Mouse (Mus musculus): ENCODE results near the gene Apoh.

Gene Apoh

GRCm38 (mm10) chr11:108364945-108365589, 21.9 kb downstream of the Apoh start:
- in situ Hi-C loops (cut with MboI; ENCODE audit: low pct_unique_long_range_greater_than_20kb in 1 of 2, low sequenced_read_pairs in 2 of 2, unreplicated experiment in 1 of 2) = loop anchor here (25.0 kb wide), 2 partner anchors 328 to 353 kb away; no protein-coding TSS in a partner anchor

- in situ Hi-C loops (cut with MboI; ENCODE audit: low pct_unique_long_range_greater_than_20kb in 1 of 2, low sequenced_read_pairs in 2 of 2, unreplicated experiment in 1 of 2) = loop anchor here (25.0 kb wide), 2 partner anchors 328 to 353 kb away; no protein-coding TSS in a partner anchor
These were observed 22.4 kb downstream of the Apoh start for GRCm38 (mm10) chr11:108365600-108365999.

GRCm38 (mm10) chr11:108367046-108367445, 23.9 kb downstream of the Apoh start:
- in situ Hi-C loops (cut with MboI; ENCODE audit: low pct_unique_long_range_greater_than_20kb in 1 of 2, low sequenced_read_pairs in 2 of 2, unreplicated experiment in 1 of 2) = loop anchor here (25.0 kb wide), 2 partner anchors 330 to 355 kb away; no protein-coding TSS in a partner anchor

- in situ Hi-C loops (cut with MboI; ENCODE audit: low pct_unique_long_range_greater_than_20kb in 1 of 2, low sequenced_read_pairs in 2 of 2, unreplicated experiment in 1 of 2) = loop anchor here in 1 of 2 experiments (25.0 kb wide), 1 partner anchor 515 kb away; no protein-coding TSS in a partner anchor
These were observed 33.7 kb downstream of the Apoh start for GRCm38 (mm10) chr11:108376815-108377214.

GRCm38 (mm10) chr11:108377680-108378362, 34.7 kb downstream of the Apoh start:
- in situ Hi-C loops (cut with MboI; ENCODE audit: low pct_unique_long_range_greater_than_20kb in 1 of 2, low sequenced_read_pairs in 2 of 2, unreplicated experiment in 1 of 2) = loop anchor here in 1 of 2 experiments (25.0 kb wide), 1 partner anchor 516 kb away; no protein-coding TSS in a partner anchor

- in situ Hi-C loops (cut with MboI; ENCODE audit: low pct_unique_long_range_greater_than_20kb in 1 of 2, low sequenced_read_pairs in 2 of 2, unreplicated experiment in 1 of 2) = loop anchor here in 1 of 2 experiments (25.0 kb wide), 1 partner anchor 516 kb away; no protein-coding TSS in a partner anchor
These were observed 35.2 kb downstream of the Apoh start for GRCm38 (mm10) chr11:108378363-108378751.

GRCm38 (mm10) chr11:108382664-108383063, 39.5 kb downstream of the Apoh start:
- in situ Hi-C loops (cut with MboI; ENCODE audit: low pct_unique_long_range_greater_than_20kb in 1 of 2, low sequenced_read_pairs in 2 of 2, unreplicated experiment in 1 of 2) = loop anchor here in 1 of 2 experiments (25.0 kb wide), 1 partner anchor 520 kb away; no protein-coding TSS in a partner anchor

GRCm38 (mm10) chr11:108384920-108385665, 41.9 kb downstream of the Apoh start:
- in situ Hi-C loops (cut with MboI; ENCODE audit: low pct_unique_long_range_greater_than_20kb in 1 of 2, low sequenced_read_pairs in 2 of 2, unreplicated experiment in 1 of 2) = loop anchor here in 1 of 2 experiments (25.0 kb wide), 1 partner anchor 523 kb away; no protein-coding TSS in a partner anchor

GRCm38 (mm10) chr11:108385666-108386024, 42.5 kb downstream of the Apoh start:
- in situ Hi-C loops (cut with MboI; ENCODE audit: low pct_unique_long_range_greater_than_20kb in 1 of 2, low sequenced_read_pairs in 2 of 2, unreplicated experiment in 1 of 2) = loop anchor here in 1 of 2 experiments (25.0 kb wide), 1 partner anchor 523 kb away; no protein-coding TSS in a partner anchor

GRCm38 (mm10) chr11:108395061-108395460, 51.9 kb downstream of the Apoh start:
- in situ Hi-C loops (cut with MboI; ENCODE audit: low pct_unique_long_range_greater_than_20kb in 1 of 2, low sequenced_read_pairs in 2 of 2, unreplicated experiment in 1 of 2) = loop anchor here in 1 of 2 experiments (25.0 kb wide), 1 partner anchor 533 kb away; no protein-coding TSS in a partner anchor

- in situ Hi-C loops (cut with MboI; ENCODE audit: low pct_unique_long_range_greater_than_20kb in 1 of 2, low sequenced_read_pairs in 2 of 2, unreplicated experiment in 1 of 2) = loop anchor here in 1 of 2 experiments (25.0 kb wide), 1 partner anchor 534 kb away; no protein-coding TSS in a partner anchor
These were observed 53.1 kb downstream of the Apoh start for GRCm38 (mm10) chr11:108396076-108396829.

GRCm38 (mm10) chr11:108409876-108410644, 66.9 kb downstream of the Apoh start:
- in situ Hi-C loops (cut with MboI; ENCODE audit: low pct_unique_long_range_greater_than_20kb in 1 of 2, low sequenced_read_pairs in 2 of 2, unreplicated experiment in 1 of 2) = no loop called here

- in situ Hi-C loops (cut with MboI; ENCODE audit: low pct_unique_long_range_greater_than_20kb in 1 of 2, low sequenced_read_pairs in 2 of 2, unreplicated experiment in 1 of 2) = no loop called here
These were observed 73.2 kb downstream of the Apoh start for GRCm38 (mm10) chr11:108416360-108416759.

GRCm38 (mm10) chr11:108418540-108418939, 75.4 kb downstream of the Apoh start:
- in situ Hi-C loops (cut with MboI; ENCODE audit: low pct_unique_long_range_greater_than_20kb in 1 of 2, low sequenced_read_pairs in 2 of 2, unreplicated experiment in 1 of 2) = no loop called here

GRCm38 (mm10) chr11:108419242-108419641, 76.1 kb downstream of the Apoh start:
- in situ Hi-C loops (cut with MboI; ENCODE audit: low pct_unique_long_range_greater_than_20kb in 1 of 2, low sequenced_read_pairs in 2 of 2, unreplicated experiment in 1 of 2) = no loop called here

GRCm38 (mm10) chr11:108420751-108421150, 77.6 kb downstream of the Apoh start:
- in situ Hi-C loops (cut with MboI; ENCODE audit: low pct_unique_long_range_greater_than_20kb in 1 of 2, low sequenced_read_pairs in 2 of 2, unreplicated experiment in 1 of 2) = no loop called here

- in situ Hi-C loops (cut with MboI; ENCODE audit: low pct_unique_long_range_greater_than_20kb in 1 of 2, low sequenced_read_pairs in 2 of 2, unreplicated experiment in 1 of 2) = no loop called here
These were observed 80.1 kb downstream of the Apoh start for GRCm38 (mm10) chr11:108423221-108423620.
